Mouse (Mus musculus) mature B cell (primary cell): Measurements from ENCODE around the gene Atp11c.

Experiments
- in situ Hi-C: fragments of 300-500 bp; cut with MboI; formaldehyde crosslinking; loops from 2 replicates; pipeline ENCODE4 v1.14.3; 2019

Atp11c gene

DNA sequence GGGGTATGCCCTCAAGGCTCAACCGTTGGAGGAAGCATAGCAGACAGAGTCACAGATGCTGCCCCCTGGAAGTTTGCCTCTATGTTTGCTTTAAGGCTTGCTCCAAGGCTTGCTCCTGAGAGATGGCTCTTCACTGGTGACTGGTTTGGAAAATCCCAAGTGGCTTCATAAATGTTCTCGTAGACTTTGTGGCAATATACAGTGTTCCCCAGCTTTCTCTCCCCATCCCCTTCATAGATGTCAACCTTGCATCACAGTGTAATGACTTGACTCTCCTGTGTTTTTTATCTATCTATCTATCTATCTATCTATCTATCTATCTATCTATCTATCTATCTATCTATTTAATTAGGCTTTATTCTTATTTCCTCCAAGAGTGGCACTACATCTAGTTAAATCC is at the start of gene Atp11c:
Atp11c (minus strand) TSS at position 101 of the 400 bp plus-strand sequence.
- in situ Hi-C loops: no loop called here

GRCm38 (mm10) chrX:60609202-60609601 is 16.7 kb upstream of the Atp11c start:
- in situ Hi-C loops: no loop called here

- in situ Hi-C loops: no loop called here
These were observed 22.0 kb downstream of the Atp11c start for GRCm38 (mm10) chrX:60570539-60570938.

DNA sequence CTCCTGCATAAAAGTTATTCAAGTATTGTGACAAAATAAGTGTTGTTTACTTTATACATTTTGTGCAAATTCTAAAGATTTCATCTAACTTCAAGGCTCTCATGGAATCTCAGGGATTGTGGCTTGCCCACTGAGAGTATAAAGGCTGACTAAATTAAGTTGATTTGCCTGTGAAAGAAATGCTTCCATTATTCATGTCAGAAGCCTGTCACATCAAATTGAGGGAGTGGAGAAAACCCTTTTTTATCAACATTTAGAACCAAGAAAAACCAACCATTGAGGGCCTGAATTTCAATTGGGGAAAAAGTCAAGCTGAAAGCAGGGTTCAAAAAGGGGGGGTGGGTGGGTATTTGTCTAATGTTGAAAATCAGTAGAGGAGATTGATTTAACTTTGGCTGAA is 23.5 kb downstream of the Atp11c start:
- in situ Hi-C loops: no loop called here

GRCm38 (mm10) chrX:60555242-60555641 is 37.3 kb downstream of the Atp11c start:
- in situ Hi-C loops: no loop called here

- in situ Hi-C loops: no loop called here
These were observed 44.8 kb downstream of the Atp11c start for GRCm38 (mm10) chrX:60547444-60548304.

DNA sequence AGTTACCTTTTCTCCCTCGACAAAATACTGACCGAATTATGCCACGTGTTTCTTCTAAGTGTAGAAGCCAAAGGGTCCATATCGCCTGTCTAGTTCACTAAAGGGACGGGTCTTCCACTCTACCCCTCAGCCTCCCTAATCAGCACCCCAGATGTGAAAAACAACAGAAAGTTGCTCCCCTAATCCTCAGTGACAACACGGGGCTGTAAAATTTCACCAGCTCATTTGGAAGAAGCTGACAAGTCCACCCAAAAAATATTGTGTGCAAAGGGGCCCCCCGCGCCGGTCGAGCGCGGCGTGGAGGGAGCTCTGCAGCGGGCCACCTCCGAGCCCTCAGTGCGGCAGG is 45.4 kb downstream of the Atp11c start:
- in situ Hi-C loops: no loop called here

DNA sequence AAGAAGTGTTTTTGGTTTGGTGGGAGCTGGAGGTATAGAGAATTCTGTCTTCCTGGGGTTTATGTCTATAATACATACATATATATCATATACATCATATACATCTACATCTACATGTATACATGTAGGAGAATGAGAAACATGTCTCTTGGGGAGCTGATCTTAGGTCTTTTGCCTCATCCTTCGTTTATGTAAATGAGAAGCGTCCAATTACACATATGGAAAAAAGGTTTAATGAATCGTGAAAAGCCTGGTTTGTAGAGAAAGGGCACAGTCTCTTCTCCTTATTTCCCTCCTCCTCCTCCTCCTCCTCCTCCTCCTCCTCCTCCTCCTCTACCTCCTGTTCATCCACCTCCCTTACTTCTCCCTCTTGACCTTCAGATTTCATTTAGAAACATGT is 46.6 kb downstream of the Atp11c start:
- in situ Hi-C loops: no loop called here

- in situ Hi-C loops: no loop called here
These were observed 47.1 kb downstream of the Atp11c start for GRCm38 (mm10) chrX:60545444-60545843.

GRCm38 (mm10) chrX:60544098-60544497 is 48.4 kb downstream of the Atp11c start:
- in situ Hi-C loops: no loop called here

- in situ Hi-C loops: no loop called here
These were observed 49.6 kb downstream of the Atp11c start for GRCm38 (mm10) chrX:60542901-60543300.

GRCm38 (mm10) chrX:60539149-60539548 is 53.3 kb downstream of the Atp11c start, which contains the start of gene Gm7073:
TSS of gene Gm7073 (minus strand) at chrX:60539249.
- in situ Hi-C loops: no loop called here

- in situ Hi-C loops: no loop called here
These were observed 88.5 kb downstream of the Atp11c start for GRCm38 (mm10) chrX:60503995-60504394.

GRCm38 (mm10) chrX:60497750-60498149 is 94.7 kb downstream of the Atp11c start:
- in situ Hi-C loops: no loop called here

DNA sequence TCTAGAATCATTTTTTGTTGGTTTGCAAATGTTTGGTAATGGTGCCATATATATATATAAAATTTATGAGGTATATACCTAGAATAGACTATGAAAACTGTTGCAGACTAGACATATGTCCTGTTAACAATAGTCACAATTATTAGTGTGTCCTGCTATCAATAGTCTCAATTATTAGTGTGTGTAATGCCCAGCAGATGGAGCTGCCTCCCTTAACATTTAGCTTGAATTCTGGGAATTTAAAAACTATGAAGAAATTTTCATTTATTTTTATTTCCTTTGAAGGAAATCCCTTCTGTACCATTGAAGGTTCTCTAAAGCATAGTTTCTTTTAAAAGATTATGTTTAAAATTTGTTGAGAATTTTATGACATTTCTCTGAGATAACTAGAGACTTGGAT is 97.2 kb downstream of the Atp11c start:
- in situ Hi-C loops: no loop called here

DNA sequence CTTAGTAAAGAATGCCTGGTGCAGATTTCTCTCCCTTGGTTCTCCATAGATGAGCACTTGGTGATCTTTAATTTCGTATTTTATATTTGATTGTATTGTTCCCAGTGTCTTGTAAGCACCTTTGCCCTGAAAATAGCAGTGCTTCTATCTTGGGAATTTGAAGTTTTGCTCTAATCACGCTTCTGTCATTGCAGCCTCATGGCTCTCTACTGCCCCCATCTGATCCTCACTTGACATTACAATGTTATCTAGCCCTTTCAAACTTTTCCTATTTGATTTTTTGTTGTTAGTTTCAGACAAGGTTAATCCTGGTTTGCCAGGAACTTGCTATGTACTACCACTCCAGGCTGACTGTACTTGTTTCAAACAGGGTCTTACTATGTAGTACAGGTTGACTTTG is 128.7 kb downstream of the Atp11c start:
- in situ Hi-C loops: no loop called here

- in situ Hi-C loops: no loop called here
These were observed 177.9 kb downstream of the Atp11c start for GRCm38 (mm10) chrX:60414563-60415111.

- in situ Hi-C loops: loop anchor here (10.0 kb wide), 1 partner anchor 401 kb away; no protein-coding TSS in a partner anchor
These were observed 186.8 kb downstream of the Atp11c start for GRCm38 (mm10) chrX:60405681-60406080.

DNA sequence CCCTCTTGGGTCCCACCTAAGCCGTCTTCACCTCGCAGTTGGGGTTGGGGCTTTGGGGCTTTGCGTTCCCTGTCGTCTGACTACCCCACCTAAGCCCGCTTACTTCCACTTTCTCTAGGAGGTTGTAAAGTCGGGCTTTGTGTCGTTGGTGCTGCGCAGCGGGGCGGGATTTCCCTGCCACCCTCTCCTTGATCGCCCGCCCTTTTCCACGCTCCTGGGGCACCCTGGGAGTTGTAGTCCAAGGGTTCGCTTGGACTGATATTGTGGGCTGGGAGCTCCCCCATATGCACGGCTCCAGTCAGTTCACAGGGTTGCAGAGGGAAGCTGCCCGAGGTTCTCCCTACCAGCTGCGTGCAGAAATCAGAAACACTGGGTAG is 187.8 kb downstream of the Atp11c start:
- in situ Hi-C loops: loop anchor here (10.0 kb wide), 1 partner anchor 400 kb away; no protein-coding TSS in a partner anchor

- in situ Hi-C loops: loop anchor here (10.0 kb wide), 1 partner anchor 399 kb away; no protein-coding TSS in a partner anchor
These were observed 188.5 kb downstream of the Atp11c start for GRCm38 (mm10) chrX:60403764-60404667.

DNA sequence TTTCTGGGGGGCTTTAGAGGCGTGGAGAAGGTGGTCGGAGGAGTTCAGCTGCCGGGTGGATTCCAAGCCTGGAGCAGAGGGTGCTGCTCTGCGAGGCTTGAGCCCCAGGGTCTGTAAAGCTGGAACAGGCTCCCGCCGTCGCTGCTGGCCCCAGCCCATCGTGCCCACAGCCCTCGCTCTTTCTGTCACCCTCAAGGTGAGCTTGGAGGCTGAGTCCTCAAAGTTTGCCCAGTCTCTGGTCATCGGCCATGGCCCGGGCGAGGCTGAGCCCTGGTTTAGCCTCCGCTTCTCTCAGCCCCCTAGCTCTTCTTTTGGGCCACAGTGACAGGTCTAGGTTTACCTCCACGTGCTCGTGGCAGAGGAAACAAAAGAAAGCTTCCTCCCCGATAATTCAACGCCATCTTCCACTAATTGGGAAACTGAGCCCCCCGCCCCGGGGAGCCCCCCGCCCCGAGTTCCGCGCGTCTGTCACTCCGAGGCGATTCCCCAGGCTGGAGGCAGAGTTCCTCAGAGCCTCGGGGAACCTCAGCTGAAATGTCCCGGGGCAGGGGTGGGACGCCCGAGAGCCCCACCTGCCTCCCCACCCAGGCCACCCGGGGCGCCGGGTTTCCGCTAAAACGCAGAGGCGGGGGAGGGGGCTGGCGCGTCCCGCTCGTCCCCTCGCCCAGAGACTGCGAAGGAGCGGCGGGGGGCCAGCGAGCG is 189.3 kb downstream of the Atp11c start:
- in situ Hi-C loops: loop anchor here (10.0 kb wide), 1 partner anchor 398 kb away; no protein-coding TSS in a partner anchor

DNA sequence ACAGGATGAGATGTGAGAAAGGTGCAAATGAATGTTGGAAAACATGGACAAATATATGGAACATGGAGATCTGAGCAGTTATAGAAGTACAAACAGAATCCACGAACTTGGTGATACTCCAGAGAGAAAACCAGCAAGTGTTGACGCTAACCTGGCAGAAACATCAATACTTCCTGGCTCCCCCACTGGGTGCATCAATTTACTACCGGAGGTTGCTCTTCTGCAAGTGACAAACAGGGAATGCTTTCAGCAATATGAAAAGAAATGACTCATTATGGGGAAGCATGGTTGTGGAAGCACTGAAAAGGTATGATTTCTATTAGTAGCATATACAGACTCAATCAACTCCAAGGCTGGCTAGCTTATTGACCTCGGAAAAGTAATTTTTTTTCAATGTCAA is 198.2 kb downstream of the Atp11c start:
- in situ Hi-C loops: no loop called here
